Comparison of ENCODE assay signal across 8 mouse cellular contexts in the genomic region with DNA sequence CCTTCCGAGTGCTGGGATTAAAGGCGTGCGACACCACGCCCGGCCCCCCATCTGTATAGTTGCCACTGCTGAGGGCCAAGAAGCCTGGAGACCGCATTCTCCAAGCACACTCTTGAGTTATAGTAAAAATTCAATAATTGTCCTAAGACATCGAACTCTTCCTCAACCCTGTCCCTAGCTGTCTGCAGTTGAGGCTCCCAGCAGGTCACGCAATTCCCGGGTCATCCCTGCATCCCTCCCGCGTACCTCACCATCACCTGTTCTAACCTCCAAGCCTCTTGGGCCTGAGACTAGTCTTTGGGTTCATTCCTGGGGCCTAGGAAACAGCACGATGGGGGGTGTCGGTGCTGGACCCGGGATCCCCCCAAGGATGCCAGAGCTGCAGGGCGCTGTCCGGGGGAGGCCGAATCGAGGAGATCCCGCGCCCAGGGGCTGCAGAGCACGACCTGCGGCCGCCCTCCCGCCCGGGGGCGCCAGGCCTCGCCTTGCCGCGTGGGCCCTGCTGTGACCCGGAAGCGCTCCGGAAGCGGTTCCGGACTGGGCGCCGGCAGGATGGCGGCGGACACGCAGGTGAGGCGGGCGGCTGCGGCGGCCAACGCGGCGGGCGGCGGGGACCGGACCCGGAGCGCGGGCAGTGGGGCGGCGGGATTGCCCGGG. TPM values are rescaled to one million over a fixed set of nuclear protein-coding genes. Genes with fewer than 3 reads are reported as not detected.
DNase-seq lines count a peak whose midpoint lies in the region; ATAC-seq and TF ChIP-seq lines count a peak whose summit lies in the region.

Gene Gcn1l1 (plus strand): TSS at position 518 of the 657 bp plus-strand sequence.

- H3K27ac ChIP-seq in cortical plate, adult 2 months (ENCODE audit: insufficient read depth, low read length) = peak within 1 kb of the TSS; percentile 74; the same call in 1 of the 2 replicates
- peak within 1 kb of the TSS; percentile 83 for H3K27ac ChIP-seq in hindbrain, postnatal 0 days

- H3K27me3 ChIP-seq in hindbrain, postnatal 0 days (ENCODE audit: insufficient read depth, low read length) = no peaks in the 10 kb centered on the region

- peak within 1 kb of the TSS; percentile 97 for H3K9ac ChIP-seq in hindbrain, postnatal 0 days (replicated peaks; ENCODE audit: low read length)

- TF ChIP-seq POLR2A in cortical plate, adult 2 months (IDR thresholded peaks at IDR 0.05; ENCODE audit: extremely low read depth, insufficient read depth, low read length) = peak; percentile 30; the same call in 1 of the 2 replicates

- DNase-seq in adipocyte (ENCODE audit: low spot score) = peak; percentile 61
- DNase-seq in gastrocnemius, postnatal 10 days = peak; percentile 81
- peak; percentile 88 for DNase-seq in hindbrain, postnatal 0 days (ENCODE audit: low spot score)
- DNase-seq in left cerebral cortex, adult 8-10 months (ENCODE audit: low spot score in 2 of 2) = peak; percentile 57 to 62
- peak; percentile 81 for DNase-seq in right cerebral cortex, adult 18-20 months
- DNase-seq in urinary bladder, postnatal 25 days (ENCODE audit: low spot score) = peak; percentile 84

- H3K4me1 ChIP-seq in cortical plate, adult 2 months (ENCODE audit: control insufficient read depth, insufficient read depth, low read length) = peaks cover 3% of the 10 kb centered on the region; the same call in 1 of the 2 replicates
- H3K4me1 ChIP-seq in hindbrain, postnatal 0 days (ENCODE audit: insufficient read depth, low read length) = peaks cover 10% of the 10 kb centered on the region; the same call in 1 of the 2 replicates

- ATAC-seq in hindbrain, postnatal 0 days = peak; percentile 89
- ATAC-seq in megakaryocyte, adult 5-6 weeks (ENCODE audit: poor library complexity, severe bottlenecking) = peak; percentile 94

- no peaks in the 10 kb centered on the region for H3K9me3 ChIP-seq in hindbrain, postnatal 0 days (ENCODE audit: low read length)

- H3K4me3 ChIP-seq in cortical plate, adult 2 months (ENCODE audit: insufficient read depth, low read length) = peak within 1 kb of the TSS; percentile 59
- peak within 1 kb of the TSS; percentile 96 for H3K4me3 ChIP-seq in hindbrain, postnatal 0 days (ENCODE audit: low read length)

- no peak for TF ChIP-seq CTCF in cortical plate, adult 2 months (IDR thresholded peaks at IDR 0.05; ENCODE audit: extremely low read depth, insufficient read depth, low read length)
- TF ChIP-seq CTCF in hindbrain, postnatal 0 days (IDR thresholded peaks at IDR 0.05; ENCODE audit: low read depth) = peak; percentile 12; the same call in 1 of the 2 replicates

- 2% methylated on average over 52 of the region's 55 CpGs for WGBS in hindbrain, postnatal 0 days

- peaks cover 25% of the 10 kb centered on the region for H3K36me3 ChIP-seq in hindbrain, postnatal 0 days (ENCODE audit: insufficient read depth, low read length)

- H3K4me2 ChIP-seq in hindbrain, postnatal 0 days (ENCODE audit: low read depth, low read length) = peak within 1 kb of the TSS; percentile 67

RNA-seq across cellular contexts. Expression of gene Gcn1l1, which starts in this region (rescaled TPM):
- polyA plus RNA-seq in cortical plate, adult 2 months (2012; rRNA removed) = 36.0 and 38.2 TPM in 2 replicates
- total RNA-seq in gastrocnemius, postnatal 10 days (2021) = 10 to 100 TPM; 33.4 to 41.7 TPM
- total RNA-seq in hindbrain, postnatal 0 days (2014; rRNA removed) = 73.4 and 81.7 TPM in 2 replicates
- polyA plus RNA-seq in hindbrain, postnatal 0 days (2015; fragmentation: Nextera tagmentation; extraction: Ambion mirVana) = 22.8 and 24.3 TPM in 2 replicates
- total RNA-seq in left cerebral cortex, adult 8-10 months (2022) = 10 to 100 TPM; 60.7 to 71.6 (median 61.4) TPM
- 9.0 and 9.2 TPM in 2 replicates for total RNA-seq in megakaryocyte, adult 5-6 weeks (2015)
- total RNA-seq in megakaryocyte, adult 5-6 weeks (2017) = 13.2 and 13.4 TPM in 2 replicates

Comparison
In these comparisons a context has a peak if more than half of its experiments do, and no peak if none do; other contexts are left out.
1. Peak in every context shown above with its lines: DNase-seq, ATAC-seq, H3K4me3 ChIP-seq and H3K27ac ChIP-seq.